Mouse (Mus musculus) midbrain, embryonic 16.5 days (tissue): Measurements from ENCODE around the gene Csmd2. TPM values are rescaled to one million over a fixed set of nuclear protein-coding genes. Genes with fewer than 3 reads are reported as not detected.
A peak's percentile ranks its signal among the peaks of the same experiment; 100 is the strongest.

Source experiments
- ATAC-seq: fragments of 200-750 bp; cut with Nextera tagmentation; 2 replicates; pipeline ENCODE4 v1.8.0; 2017; ENCODE audit warnings: moderate TSS enrichment
- H3K27ac ChIP-seq: fragments of 300-500 bp; sonication (generic); 2 replicates; pipeline ENCODE4 v1.5.1; 2014; ENCODE audit warnings: mild to moderate bottlenecking, low read length, mixed read lengths
- H3K27me3 ChIP-seq: fragments of 300-500 bp; sonication (generic); 2 replicates; pipeline ENCODE4 v1.6.1; 2014; ENCODE audit warnings: low read depth, low read length, mixed read lengths; ENCODE audit not compliant: control insufficient read depth, insufficient read depth
- H3K36me3 ChIP-seq: fragments of 300-500 bp; sonication (generic); 2 replicates; pipeline ENCODE4 v1.6.1; 2014; ENCODE audit warnings: mild to moderate bottlenecking, low read length, moderate library complexity, mixed read lengths; ENCODE audit not compliant: control insufficient read depth, insufficient read depth
- H3K4me1 ChIP-seq: fragments of 300-500 bp; sonication (generic); 2 replicates; pipeline ENCODE4 v1.6.1; 2014; ENCODE audit warnings: mild to moderate bottlenecking, low read length, mixed read lengths; ENCODE audit not compliant: control insufficient read depth, insufficient read depth
- H3K4me2 ChIP-seq: fragments of 300-500 bp; sonication (generic); 2 replicates; pipeline ENCODE4 v1.6.1; 2014; ENCODE audit warnings: mild to moderate bottlenecking, low read length, mixed read lengths
- H3K4me3 ChIP-seq: fragments of 300-500 bp; sonication (generic); 2 replicates; pipeline ENCODE4 v1.5.1; 2014; ENCODE audit warnings: low read depth, mild to moderate bottlenecking, low read length, moderate library complexity, mixed read lengths
- H3K9ac ChIP-seq: fragments of 300-500 bp; sonication (generic); 2 replicates; pipeline ENCODE4 v1.6.1; 2014; ENCODE audit warnings: low read depth, low read length, mixed read lengths
- H3K9me3 ChIP-seq: fragments of 300-500 bp; sonication (generic); replicated peaks from 2 replicates; pipeline ENCODE4 v1.6.1; 2014; ENCODE audit warnings: mild to moderate bottlenecking, low read length, mixed read lengths; ENCODE audit not compliant: control insufficient read depth, poor library complexity, severe bottlenecking
- WGBS: fragments of 180-500 bp; shearing (Covaris S2); extraction: QIAGEN DNeasy Blood & Tissue Kit; methylation state at CpG from one replicate; pipeline ENCODE4 v1.1.7; 2014; 5-methylcytosine and 5-hydroxymethylcytosine counted together
- polyA plus RNA-seq: library from polyadenylated mRNA; unstranded; fragments of >200 nt; fragmentation: Nextera tagmentation; extraction: Ambion mirVana; gene quantifications from 2 replicates; pipeline ENCODE4 v1.2.1, GENCODE M21; 2015

Gene Csmd2
- polyA plus RNA-seq, 1 experiment from 2014 or later, result 13.7 TPM

GRCm38 (mm10) chr4:128260907-128261560 lies 273.4 kb downstream of the Csmd2 start, which contains the start of gene Hmgb4:
Gene Hmgb4, minus strand, starts transcription at chr4:128260957.
- WGBS, result 49% methylated on average over 8 of the region's 8 CpGs
- Histone ChIP-seq H3K9ac (no peak within 1 kb of the TSS), H3K4me1 (no peaks in the 10 kb centered on the region), H3K4me2 (no peak within 1 kb of the TSS), H3K27ac (peak within 1 kb of the TSS; percentile 63), H3K9me3 (no peaks in the 10 kb centered on the region), H3K27me3 (no peaks in the 10 kb centered on the region), H3K4me3 (no peak within 1 kb of the TSS), H3K36me3 (no peaks in the 10 kb centered on the region)
- peak; percentile 39; the same call in 1 of the 2 replicates for ATAC-seq

GRCm38 (mm10) chr4:128264491-128264890 lies 276.8 kb downstream of the Csmd2 start:
- Histone ChIP-seq H3K4me1 (no peaks in the 10 kb centered on the region), H3K9me3 (no peaks in the 10 kb centered on the region), H3K4me3 (no peak overlapping the region), H3K9ac (no peak overlapping the region), H3K27ac (no peak overlapping the region), H3K4me2 (no peak overlapping the region), H3K36me3 (no peaks in the 10 kb centered on the region), H3K27me3 (no peaks in the 10 kb centered on the region)
- ATAC-seq, result no peak
- WGBS, result 93% methylated on average over 5 of the region's 5 CpGs

GRCm38 (mm10) chr4:128265341-128265740 lies 277.7 kb downstream of the Csmd2 start:
- Histone ChIP-seq H3K4me2 (no peak overlapping the region), H3K27ac (no peak overlapping the region), H3K9ac (no peak overlapping the region), H3K9me3 (no peaks in the 10 kb centered on the region), H3K36me3 (no peaks in the 10 kb centered on the region), H3K27me3 (no peaks in the 10 kb centered on the region), H3K4me3 (no peak overlapping the region), H3K4me1 (no peaks in the 10 kb centered on the region)
- 89% methylated on average over 3 of the region's 3 CpGs for WGBS
- ATAC-seq, result no peak

GRCm38 (mm10) chr4:128269261-128269875 lies 281.7 kb downstream of the Csmd2 start:
- Histone ChIP-seq H3K4me2 (no peak overlapping the region), H3K27me3 (no peaks in the 10 kb centered on the region), H3K9me3 (no peaks in the 10 kb centered on the region), H3K4me3 (no peak overlapping the region), H3K4me1 (peaks cover 13% of the 10 kb centered on the region), H3K9ac (no peak overlapping the region), H3K27ac (no peak overlapping the region), H3K36me3 (no peaks in the 10 kb centered on the region)
- ATAC-seq, result no peak
- 84% methylated on average over 9 of the region's 9 CpGs for WGBS

GRCm38 (mm10) chr4:128270177-128270576 lies 282.5 kb downstream of the Csmd2 start:
- no peaks in the 10 kb centered on the region for H3K36me3 ChIP-seq
- H3K4me1 ChIP-seq, result peaks cover 13% of the 10 kb centered on the region
- ATAC-seq, result no peak
- H3K27me3 ChIP-seq, result no peaks in the 10 kb centered on the region
- WGBS, result 71% methylated on average over 10 of the region's 10 CpGs
- H3K4me2 ChIP-seq, result no peak overlapping the region
- no peak overlapping the region for H3K4me3 ChIP-seq
- no peaks in the 10 kb centered on the region for H3K9me3 ChIP-seq
- no peak overlapping the region for H3K27ac ChIP-seq
- no peak overlapping the region for H3K9ac ChIP-seq

GRCm38 (mm10) chr4:128270931-128271330 lies 283.3 kb downstream of the Csmd2 start:
- Histone ChIP-seq H3K9ac (no peak overlapping the region), H3K4me1 (peaks cover 19% of the 10 kb centered on the region), H3K9me3 (no peaks in the 10 kb centered on the region), H3K4me3 (no peak overlapping the region), H3K4me2 (no peak overlapping the region), H3K27me3 (no peaks in the 10 kb centered on the region), H3K27ac (no peak overlapping the region), H3K36me3 (no peaks in the 10 kb centered on the region)
- no peak for ATAC-seq
- 60% methylated on average over 19 of the region's 19 CpGs for WGBS

GRCm38 (mm10) chr4:128272501-128272900 lies 284.8 kb downstream of the Csmd2 start:
- no peak for ATAC-seq
- H3K9ac ChIP-seq, result no peak overlapping the region
- no peak overlapping the region for H3K27ac ChIP-seq
- peaks cover under 1% of the 10 kb centered on the region; the same call in 1 of the 2 replicates for H3K36me3 ChIP-seq
- H3K4me2 ChIP-seq, result no peak overlapping the region
- H3K4me1 ChIP-seq, result peaks cover 19% of the 10 kb centered on the region
- H3K9me3 ChIP-seq, result no peaks in the 10 kb centered on the region
- 45% methylated on average over 6 of the region's 6 CpGs for WGBS
- no peak overlapping the region for H3K4me3 ChIP-seq
- H3K27me3 ChIP-seq, result no peaks in the 10 kb centered on the region

GRCm38 (mm10) chr4:128273146-128273545 lies 285.5 kb downstream of the Csmd2 start:
- no peak overlapping the region for H3K4me2 ChIP-seq
- no peak overlapping the region for H3K4me3 ChIP-seq
- no peak overlapping the region for H3K9ac ChIP-seq
- no peak for ATAC-seq
- H3K27ac ChIP-seq, result 0 out of 2 replicates have a peak overlapping the region, but pooled peaks have one; percentile 0
- no peaks in the 10 kb centered on the region for H3K27me3 ChIP-seq
- WGBS, result 61% methylated on average over 11 of the region's 11 CpGs
- peaks cover 2% of the 10 kb centered on the region; the same call in 1 of the 2 replicates for H3K36me3 ChIP-seq
- H3K4me1 ChIP-seq, result peaks cover 19% of the 10 kb centered on the region
- no peaks in the 10 kb centered on the region for H3K9me3 ChIP-seq

GRCm38 (mm10) chr4:128275116-128275515 lies 287.5 kb downstream of the Csmd2 start:
- Histone ChIP-seq H3K27me3 (no peaks in the 10 kb centered on the region), H3K4me3 (no peak overlapping the region), H3K9ac (no peak overlapping the region), H3K27ac (0 out of 2 replicates have a peak overlapping the region, but pooled peaks have one; percentile 5), H3K4me2 (no peak overlapping the region), H3K9me3 (no peaks in the 10 kb centered on the region), H3K4me1 (peaks cover 19% of the 10 kb centered on the region), H3K36me3 (peaks cover 2% of the 10 kb centered on the region; the same call in 1 of the 2 replicates)
- WGBS, result 67% methylated on average over 5 of the region's 5 CpGs
- ATAC-seq, result no peak
